Mouse (Mus musculus) embryonic facial prominence, embryonic 11.5 days (tissue): ENCODE measurements around the gene Smg6. TPM values are rescaled to one million over a fixed set of nuclear protein-coding genes. Genes with fewer than 3 reads are reported as not detected.

ENCODE experiments used
- ATAC-seq: fragments of 200-750 bp; cut with Nextera tagmentation; replicated peaks from 2 replicates; pipeline ENCODE4 v1.8.0; 2017; ENCODE audit warnings: low read depth; ENCODE audit not compliant: insufficient number of reproducible peaks, low FRiP score, low TSS enrichment
- DNase-seq: peaks from one replicate; pipeline ENCODE4 v3.0.0-alpha.2; 2015; ENCODE audit warnings: low spot score
- H3K27ac ChIP-seq: fragments of 300-500 bp; sonication (generic); replicated peaks from 2 replicates; pipeline ENCODE4 v1.5.1; 2014; ENCODE audit warnings: mild to moderate bottlenecking, low read depth, low read length, control low read depth
- H3K27me3 ChIP-seq: fragments of 300-500 bp; sonication (generic); 2 replicates; pipeline ENCODE4 v1.6.1; 2014; ENCODE audit warnings: mild to moderate bottlenecking, low read length, moderate library complexity, mixed read lengths; ENCODE audit not compliant: control insufficient read depth, insufficient read depth
- H3K36me3 ChIP-seq: fragments of 300-500 bp; sonication (generic); replicated peaks from 2 replicates; pipeline ENCODE4 v1.6.1; 2014; ENCODE audit warnings: low read depth, mild to moderate bottlenecking, low read length, moderate library complexity, mixed read lengths; ENCODE audit not compliant: control insufficient read depth, insufficient read depth
- H3K4me1 ChIP-seq: fragments of 300-500 bp; sonication (generic); 2 replicates; pipeline ENCODE4 v1.6.1; 2014; ENCODE audit warnings: low read length, mixed read lengths; ENCODE audit not compliant: control insufficient read depth, insufficient read depth
- H3K4me2 ChIP-seq: fragments of 300-500 bp; sonication (generic); 2 replicates; pipeline ENCODE4 v1.6.1; 2014; ENCODE audit warnings: low read depth, mild to moderate bottlenecking, control low read depth, low read length, moderate library complexity
- H3K4me3 ChIP-seq: fragments of 300-500 bp; sonication (generic); 2 replicates; pipeline ENCODE4 v1.5.1; 2014; ENCODE audit warnings: low read depth, low read length, control low read depth
- H3K9ac ChIP-seq: fragments of 300-500 bp; sonication (generic); replicated peaks from 2 replicates; pipeline ENCODE4 v1.6.1; 2014; ENCODE audit warnings: mild to moderate bottlenecking, control low read depth, low read length
- H3K9me3 ChIP-seq: fragments of 300-500 bp; sonication (generic); replicated peaks from 2 replicates; pipeline ENCODE4 v1.6.1; 2016; ENCODE audit warnings: mild to moderate bottlenecking, low read length, inconsistent platforms, mixed read lengths; ENCODE audit not compliant: control insufficient read depth
- WGBS: fragments of 180-500 bp; shearing (Covaris S2); extraction: QIAGEN DNeasy Blood & Tissue Kit; methylation state at CpG from one replicate; pipeline ENCODE4 v1.1.7; 2014; 5-methylcytosine and 5-hydroxymethylcytosine counted together
- microRNA counts: library from miRNA; unstranded; fragments of <30 nt; microRNA quantifications from one replicate; lab custom pipeline; 2016
- microRNA-seq: library from miRNA; unstranded; fragments of <30 nt; microRNA quantifications from one replicate; pipeline ENCODE4, GENCODE M21; 2016; ENCODE audit warnings: borderline number of aligned reads
- polyA plus RNA-seq: library from polyadenylated mRNA; unstranded; fragments of >200 nt; fragmentation: Nextera tagmentation; extraction: Ambion mirVana; gene quantifications from 2 replicates; pipeline ENCODE4 v1.2.1, GENCODE M21; 2014

Smg6 gene
- polyA plus RNA-seq, 1 experiment from 2014 or later, result 16.8 TPM

GRCm38 (mm10) chr11:75209363-75209762 is 283.7 kb downstream of the Smg6 start:
- Histone ChIP-seq H3K4me1 (peaks cover 4% of the 10 kb centered on the region), H3K4me2 (no peak overlapping the region), H3K4me3 (no peak overlapping the region), H3K9me3 (no peaks in the 10 kb centered on the region), H3K27me3 (no peaks in the 10 kb centered on the region), H3K9ac (no peak overlapping the region), H3K36me3 (no peaks in the 10 kb centered on the region), H3K27ac (no peak overlapping the region)
- WGBS, result 61% methylated on average over 4 of the region's 4 CpGs
- DNase-seq, result no peak
- no peak for ATAC-seq

- Histone ChIP-seq H3K27ac (no peak overlapping the region), H3K27me3 (no peaks in the 10 kb centered on the region)
- no peak for DNase-seq
Measured at GRCm38 (mm10) chr11:75210093-75210492, 284.5 kb downstream of the Smg6 start.

GRCm38 (mm10) chr11:75210755-75211154 is 285.1 kb downstream of the Smg6 start:
- 38% methylated on average over 6 of the region's 6 CpGs for WGBS
- Histone ChIP-seq H3K9ac (no peak overlapping the region), H3K9me3 (no peaks in the 10 kb centered on the region), H3K4me3 (no peak overlapping the region), H3K4me1 (peaks cover 4% of the 10 kb centered on the region), H3K4me2 (no peak overlapping the region), H3K36me3 (no peaks in the 10 kb centered on the region), H3K27ac (no peak overlapping the region), H3K27me3 (no peaks in the 10 kb centered on the region)
- DNase-seq, result no peak
- ATAC-seq, result no peak

More at GRCm38 (mm10) chr11:75210093-75210492, 284.5 kb downstream of the Smg6 start:
- H3K4me2 ChIP-seq, result no peak overlapping the region
- no peak overlapping the region for H3K9ac ChIP-seq
- no peaks in the 10 kb centered on the region for H3K9me3 ChIP-seq
- peaks cover 4% of the 10 kb centered on the region for H3K4me1 ChIP-seq
- 65% methylated on average over 4 of the region's 4 CpGs for WGBS
- no peaks in the 10 kb centered on the region for H3K36me3 ChIP-seq
- H3K4me3 ChIP-seq, result no peak overlapping the region
- no peak for ATAC-seq

DNA sequence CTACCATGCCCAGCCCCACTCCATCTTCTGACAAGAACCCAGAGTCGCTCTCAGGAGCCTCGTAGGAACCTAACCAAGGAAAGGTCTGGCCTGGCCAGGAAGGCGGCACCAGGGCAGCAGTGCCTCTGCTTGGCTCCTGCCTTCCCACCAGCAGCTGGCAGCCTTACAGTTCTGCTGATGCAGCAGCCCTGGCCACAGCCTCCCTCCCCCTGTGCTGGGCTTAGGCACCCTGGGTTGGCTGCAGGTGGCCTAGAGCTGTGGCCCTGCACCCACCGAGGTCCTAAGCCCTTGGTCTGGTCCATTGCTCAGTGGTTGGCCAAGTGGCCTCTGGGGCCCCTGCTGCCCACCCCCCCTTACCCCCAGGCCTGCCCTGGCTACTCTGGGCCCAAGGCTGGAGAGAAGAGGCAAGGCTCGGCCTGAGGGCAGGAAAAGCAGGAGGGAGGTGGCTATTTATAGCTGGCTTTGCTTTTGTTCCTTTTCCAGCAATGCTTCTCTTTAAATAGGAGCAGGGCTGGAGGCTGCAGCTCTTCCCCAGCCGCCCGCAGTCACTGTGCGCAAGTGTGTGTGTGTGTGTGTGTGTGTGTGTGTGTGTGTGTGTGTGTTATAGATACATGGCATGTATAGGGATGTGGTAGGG is 286.5 kb downstream of the Smg6 start:
- Histone ChIP-seq H3K36me3 (no peaks in the 10 kb centered on the region), H3K9me3 (no peaks in the 10 kb centered on the region), H3K4me3 (no peak overlapping the region), H3K4me1 (peaks cover 4% of the 10 kb centered on the region), H3K27ac (no peak overlapping the region), H3K4me2 (no peak overlapping the region), H3K27me3 (no peaks in the 10 kb centered on the region), H3K9ac (no peak overlapping the region)
- 43% methylated on average over 8 of the region's 8 CpGs for WGBS
- DNase-seq (no peak), ATAC-seq (no peak)

DNA sequence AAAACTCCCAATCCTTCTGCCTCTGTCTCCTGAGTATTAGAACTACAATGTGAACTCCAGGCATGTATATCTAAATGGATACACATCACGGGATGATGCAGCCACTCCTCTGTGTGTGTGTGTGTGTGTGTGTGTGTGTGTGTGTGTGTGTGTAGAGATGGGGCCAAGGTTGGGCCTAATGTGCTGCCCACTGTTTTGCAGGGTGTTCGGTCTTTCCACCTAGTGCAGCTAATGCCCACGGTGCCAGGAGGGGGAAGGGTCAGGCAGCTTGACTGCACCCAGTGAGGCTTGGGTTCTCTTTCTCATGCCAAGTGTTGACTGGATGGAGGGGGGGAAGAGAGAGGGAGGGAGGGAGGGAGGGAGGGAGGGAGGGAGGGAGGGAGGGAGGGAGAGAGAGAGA is 287.3 kb downstream of the Smg6 start:
- Histone ChIP-seq H3K4me1 (peaks cover 4% of the 10 kb centered on the region), H3K9ac (no peak overlapping the region), H3K4me3 (no peak overlapping the region), H3K27me3 (no peaks in the 10 kb centered on the region), H3K4me2 (no peak overlapping the region), H3K36me3 (no peaks in the 10 kb centered on the region), H3K9me3 (no peaks in the 10 kb centered on the region), H3K27ac (no peak overlapping the region)
- WGBS, result 51% methylated on average over 3 of the region's 3 CpGs
- no peak for DNase-seq
- no peak for ATAC-seq

GRCm38 (mm10) chr11:75213372-75214080 is 287.9 kb downstream of the Smg6 start:
- no peaks in the 10 kb centered on the region for H3K27me3 ChIP-seq
- peaks cover 4% of the 10 kb centered on the region for H3K4me1 ChIP-seq
- DNase-seq (peak; percentile 65), ATAC-seq (peak; percentile 32; the same call in 1 of the 2 replicates)
- H3K36me3 ChIP-seq, result no peaks in the 10 kb centered on the region
- H3K9ac ChIP-seq, result peak overlapping the region; percentile 47
- H3K27ac ChIP-seq, result no peak overlapping the region
- 3% methylated on average over 34 of the region's 35 CpGs for WGBS
- peak overlapping the region; percentile 63 for H3K4me2 ChIP-seq
- no peaks in the 10 kb centered on the region for H3K9me3 ChIP-seq
- H3K4me3 ChIP-seq, result peak overlapping the region; percentile 25

MicroRNAs encoded within 50 kb of the gene (microRNA counts, 519-probe panel; counts per million panel counts)
- microRNA mmu-miR-132 (lab: Ali Mortazavi, UCI) (2,640 counts per million, percentile 28 among the panel's probes with 10 or more counts), microRNA mmu-miR-212 (lab: Ali Mortazavi, UCI) (not detected)

Small RNA genes within 50 kb of the gene (microRNA-seq; reads per million reads assigned to microRNA genes)
- gene Mir132 (104 reads per million, percentile 41 among the genes with 10 or more reads in this experiment), gene Mir212 (10.3 reads per million, percentile 11 among the genes with 10 or more reads in this experiment)

Other genes starting within 250 kb of the Smg6 start
- 96.8 and 102 TPM in 2 replicates for gene Pafah1b1, start 201.2 kb upstream of the Smg6 start, polyA plus RNA-seq
- gene Mettl16, start 155.0 kb upstream of the Smg6 start, polyA plus RNA-seq, result 51.2 and 52.2 TPM in 2 replicates
- gene Mnt, start 94.9 kb upstream of the Smg6 start, polyA plus RNA-seq, result 3.0 and 3.6 TPM in 2 replicates
- 2.5 and 3.4 TPM in 2 replicates for gene Sgsm2, start 28.8 kb upstream of the Smg6 start, polyA plus RNA-seq
- gene Tsr1, start 27.8 kb upstream of the Smg6 start, polyA plus RNA-seq, result 55.7 and 62.6 TPM in 2 replicates
- gene Srr, start 125 bp downstream of the Smg6 start, polyA plus RNA-seq, result 24.7 and 29.2 TPM in 2 replicates
- 3.2 and 3.6 TPM in 2 replicates for gene Hic1, start 243.7 kb downstream of the Smg6 start, polyA plus RNA-seq